27 mouse cellular contexts compared by ENCODE assay signal in genomic region chr12:41401136-41401535, GRCm38 (mm10).
"Had no signal": no experiment of that assay in that cellular context is flagged by ENCODE, and none has a peak within 500 bp of the region (broad histone marks: within the 10 kb centered on the region; RNA-seq: fewer than 3 reads in every experiment).

No protein-coding gene starts in this region.

- H3K4me3 ChIP-seq: embryonic facial prominence, embryonic 10.5 days; embryonic facial prominence, embryonic 12.5 days; embryonic facial prominence, embryonic 13.5 days; embryonic facial prominence, embryonic 15.5 days; erythroblast, embryonic 14.5 days; forebrain, embryonic 10.5 days; forebrain, embryonic 12.5 days; forebrain, embryonic 13.5 days; forebrain, embryonic 15.5 days; gastrocnemius, adult 2 months; heart, adult 2 months had no signal

- ATAC-seq: forebrain, embryonic 13.5 days; forebrain, embryonic 14.5 days; forebrain, embryonic 15.5 days; forebrain, embryonic 16.5 days; forebrain, postnatal 0 days had no signal

- DNase-seq: cerebellum, adult 8-10 months; cerebellum, adult 9-10 months; cerebellum, postnatal 10 days; cerebellum, postnatal 14 days; cerebellum, postnatal 25 days; cerebellum, postnatal 36 days; embryo, embryonic 11 days; forebrain, postnatal 0 days; gastrocnemius, adult 2 months; gastrocnemius, postnatal 10 days; gastrocnemius, postnatal 14 days; gastrocnemius, postnatal 25 days; gastrocnemius, postnatal 36 days; heart, adult 11 months; heart, adult 18-20 months; heart, adult 2 months had no signal

- H3K9ac ChIP-seq: embryonic facial prominence, embryonic 12.5 days; embryonic facial prominence, embryonic 13.5 days; embryonic facial prominence, embryonic 15.5 days; forebrain, embryonic 12.5 days; forebrain, embryonic 13.5 days; forebrain, embryonic 15.5 days; forebrain, postnatal 0 days had no signal

- H3K27me3 ChIP-seq: embryonic facial prominence, embryonic 12.5 days; embryonic facial prominence, embryonic 13.5 days; embryonic facial prominence, embryonic 15.5 days; forebrain, embryonic 12.5 days; forebrain, embryonic 13.5 days; forebrain, embryonic 15.5 days had no signal

- H3K4me2 ChIP-seq: embryonic facial prominence, embryonic 12.5 days; embryonic facial prominence, embryonic 13.5 days; embryonic facial prominence, embryonic 15.5 days; forebrain, embryonic 12.5 days; forebrain, embryonic 13.5 days; forebrain, embryonic 15.5 days had no signal

- H3K9me3 ChIP-seq: embryonic facial prominence, embryonic 10.5 days; embryonic facial prominence, embryonic 12.5 days; embryonic facial prominence, embryonic 13.5 days; embryonic facial prominence, embryonic 15.5 days; forebrain, embryonic 10.5 days; forebrain, embryonic 12.5 days; forebrain, embryonic 13.5 days; forebrain, embryonic 15.5 days had no signal

- H3K36me3 ChIP-seq: embryonic facial prominence, embryonic 10.5 days; embryonic facial prominence, embryonic 12.5 days; embryonic facial prominence, embryonic 13.5 days; embryonic facial prominence, embryonic 15.5 days; forebrain, embryonic 10.5 days; forebrain, embryonic 12.5 days; forebrain, embryonic 15.5 days had no signal

- H3K4me1 ChIP-seq: embryonic facial prominence, embryonic 10.5 days; embryonic facial prominence, embryonic 12.5 days; embryonic facial prominence, embryonic 13.5 days; embryonic facial prominence, embryonic 15.5 days; forebrain, embryonic 10.5 days; forebrain, embryonic 12.5 days; forebrain, embryonic 13.5 days; forebrain, embryonic 15.5 days had no signal

- H3K27ac ChIP-seq: embryonic facial prominence, embryonic 10.5 days; embryonic facial prominence, embryonic 12.5 days; embryonic facial prominence, embryonic 13.5 days; embryonic facial prominence, embryonic 15.5 days; forebrain, embryonic 10.5 days; forebrain, embryonic 12.5 days; forebrain, embryonic 13.5 days; forebrain, embryonic 15.5 days; gastrocnemius, adult 2 months; heart, adult 2 months had no signal
